Mouse (Mus musculus): ENCODE data around the gene Banp. TPM values are rescaled to one million over a fixed set of nuclear protein-coding genes. Genes with fewer than 3 reads are reported as not detected.

Banp gene
- polyA plus RNA-seq, 1 experiment from 2014 or later, result 9.4 TPM

DNA sequence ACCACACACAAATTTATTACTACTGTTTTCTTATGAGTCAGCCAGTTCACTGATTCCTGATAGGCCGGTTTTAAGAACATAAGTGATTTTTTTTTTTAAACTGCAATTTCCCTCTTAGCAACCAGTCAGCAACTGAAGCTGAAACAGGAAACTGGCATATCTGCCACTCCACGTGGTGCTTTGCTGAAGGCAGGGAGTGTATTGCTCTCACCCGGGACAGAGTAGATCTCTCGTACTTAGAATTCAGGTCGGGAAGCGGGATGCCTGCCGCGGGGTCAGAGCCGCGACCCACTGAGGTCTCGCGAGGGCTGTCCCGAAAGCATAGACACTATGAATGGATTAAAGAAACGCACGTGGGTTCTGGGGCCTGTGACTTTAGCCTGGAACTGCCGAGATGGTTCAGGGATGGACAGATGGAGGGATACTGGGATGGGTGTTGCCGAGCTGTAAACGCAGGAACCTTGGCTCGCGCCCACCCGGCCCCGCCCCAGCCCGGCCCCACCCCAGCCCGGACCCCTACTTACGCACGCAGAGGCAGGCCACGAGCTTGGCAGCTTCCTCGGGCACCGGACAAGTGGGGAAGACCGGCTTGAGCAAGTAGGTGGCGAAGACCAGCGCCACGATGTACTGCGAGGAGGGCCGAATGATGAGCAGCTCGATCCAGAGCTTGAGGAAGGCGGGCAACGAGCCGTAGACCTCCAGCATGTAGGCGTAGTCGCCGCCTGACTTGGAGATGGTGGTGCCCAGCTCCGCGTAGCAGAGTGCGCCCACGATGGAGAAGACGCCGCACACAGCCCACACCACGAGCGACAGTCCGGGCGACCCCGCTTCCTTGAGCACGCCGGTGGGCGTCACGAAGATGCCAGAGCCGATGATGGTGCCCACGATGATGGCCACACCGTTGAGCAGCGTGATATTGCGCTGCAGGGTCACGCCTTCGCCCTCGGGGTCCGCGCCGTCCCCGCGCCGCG lies 42.7 kb upstream of the Banp start:
- peak; percentile 12; the same call in 1 of the 2 replicates for ATAC-seq
- H3K4me3 ChIP-seq (ENCODE audit: low read depth, low read length), result peak overlapping the region; percentile 71
- TF ChIP-seq CTCF (IDR thresholded peaks at IDR 0.05; ENCODE audit: low read depth), result no peak
- peak overlapping the region; percentile 92 for H3K4me2 ChIP-seq (replicated peaks; ENCODE audit: low read depth)
- H3K27ac ChIP-seq (ENCODE audit: low read depth, low read length), result no peak overlapping the region
- H3K9me3 ChIP-seq (ENCODE audit: control insufficient read depth), result no peaks in the 10 kb centered on the region
- H3K4me1 ChIP-seq (replicated peaks; ENCODE audit: control insufficient read depth, insufficient read depth, low read length), result no peaks in the 10 kb centered on the region; the same call in none of the 2 replicates
- H3K27me3 ChIP-seq (replicated peaks; ENCODE audit: control insufficient read depth, insufficient read depth, low read length), result no peaks in the 10 kb centered on the region
- H3K9ac ChIP-seq (ENCODE audit: low read depth, low read length), result peak overlapping the region; percentile 54
- no peaks in the 10 kb centered on the region for H3K36me3 ChIP-seq (ENCODE audit: control insufficient read depth, insufficient read depth)
- 1% methylated on average over 72 of the region's 72 CpGs for WGBS

DNA sequence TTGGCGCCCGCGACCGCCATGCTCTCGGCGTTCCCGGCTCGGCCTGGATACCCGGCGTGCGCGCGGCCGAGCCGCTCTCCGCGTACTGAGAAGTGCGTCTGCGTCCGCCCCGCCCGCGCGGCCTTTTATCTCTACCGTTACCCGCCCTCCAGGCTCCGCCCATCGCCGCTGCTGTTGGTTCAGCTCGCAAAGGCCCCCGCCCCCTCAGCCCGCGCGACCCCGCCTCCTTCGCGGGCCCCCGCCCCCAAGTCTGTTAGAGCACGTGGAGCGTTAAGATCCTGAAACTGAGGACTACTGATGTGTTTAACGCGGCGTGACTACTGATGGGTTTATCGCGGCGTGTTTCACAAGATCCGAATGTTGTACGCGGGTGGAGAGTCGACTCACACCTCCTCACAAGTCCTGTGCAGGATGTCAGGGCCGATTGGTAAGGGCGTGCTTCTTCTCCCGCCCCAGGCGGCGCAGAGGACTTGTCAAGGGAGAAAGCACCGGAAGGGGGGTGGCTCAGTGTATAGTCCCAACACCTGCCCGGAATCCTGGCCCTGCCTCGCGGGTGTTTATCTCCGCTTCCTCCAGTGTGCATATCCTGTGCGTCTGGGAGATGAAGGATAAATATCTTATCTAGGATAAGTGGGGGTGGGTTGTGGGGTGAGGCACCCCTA lies 41.8 kb upstream of the Banp start, which contains the start of gene Slc7a5:
Slc7a5 (minus strand) TSS at position 108 of the 662 bp plus-strand sequence.
- WGBS, result under 1% methylated on average over 45 of the region's 61 CpGs
- Histone ChIP-seq H3K27me3 (replicated peaks; ENCODE audit: control insufficient read depth, insufficient read depth, low read length) (no peaks in the 10 kb centered on the region), H3K4me2 (replicated peaks; ENCODE audit: low read depth) (peak within 1 kb of the TSS; percentile 92), H3K4me1 (replicated peaks; ENCODE audit: control insufficient read depth, insufficient read depth, low read length) (no peaks in the 10 kb centered on the region; the same call in none of the 2 replicates), H3K36me3 (ENCODE audit: control insufficient read depth, insufficient read depth) (no peaks in the 10 kb centered on the region), H3K27ac (ENCODE audit: low read depth, low read length) (no peak within 1 kb of the TSS), H3K9me3 (ENCODE audit: control insufficient read depth) (no peaks in the 10 kb centered on the region), H3K9ac (ENCODE audit: low read depth, low read length) (peak within 1 kb of the TSS; percentile 54), H3K4me3 (ENCODE audit: low read depth, low read length) (peak within 1 kb of the TSS; percentile 71)
- peak; percentile 92 for ATAC-seq
- no peak for TF ChIP-seq CTCF (IDR thresholded peaks at IDR 0.05; ENCODE audit: low read depth)

DNA sequence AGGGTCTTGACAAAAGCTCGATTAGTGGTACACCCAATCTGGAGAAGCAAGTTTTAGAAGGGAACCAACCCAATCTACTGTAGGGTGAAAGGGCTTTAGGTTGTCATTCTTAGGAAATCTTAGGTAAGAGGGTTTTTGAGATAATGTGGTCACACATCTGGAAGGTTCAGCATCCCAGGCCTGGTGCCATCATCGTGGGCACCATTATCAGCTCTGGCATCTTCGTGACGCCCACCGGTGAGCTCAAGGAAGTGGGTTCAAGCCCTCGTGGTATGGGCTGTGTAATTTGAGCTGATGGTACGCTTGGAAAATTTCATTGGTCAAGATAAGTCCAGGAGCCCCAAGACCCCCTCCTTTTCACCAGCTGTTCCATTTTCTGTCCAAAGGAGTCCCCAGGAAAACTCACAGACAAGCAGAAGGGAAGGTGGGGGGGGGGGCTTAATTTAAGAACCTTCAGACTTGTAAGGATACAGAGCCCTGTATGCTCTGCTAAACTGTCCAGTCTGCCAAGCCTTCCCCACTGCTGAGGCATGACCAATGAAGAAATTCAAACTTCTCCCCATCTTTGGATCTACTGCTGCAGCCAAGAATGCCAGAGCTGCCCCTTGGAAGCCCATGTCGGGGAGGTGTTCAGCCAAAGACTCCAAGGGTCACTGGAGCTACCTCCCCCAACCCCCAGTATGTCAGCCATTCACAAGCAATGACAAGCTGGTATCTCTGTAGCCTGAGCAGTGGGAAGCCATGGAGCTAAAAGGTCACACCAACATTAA lies 41.0 kb upstream of the Banp start:
- no peak for TF ChIP-seq CTCF (IDR thresholded peaks at IDR 0.05; ENCODE audit: low read depth)
- H3K36me3 ChIP-seq (ENCODE audit: control insufficient read depth, insufficient read depth), result no peaks in the 10 kb centered on the region
- ATAC-seq, result no peak
- H3K27me3 ChIP-seq (replicated peaks; ENCODE audit: control insufficient read depth, insufficient read depth, low read length), result no peaks in the 10 kb centered on the region
- H3K9me3 ChIP-seq (ENCODE audit: control insufficient read depth), result no peaks in the 10 kb centered on the region
- H3K4me2 ChIP-seq (replicated peaks; ENCODE audit: low read depth), result peak overlapping the region; percentile 92
- H3K27ac ChIP-seq (ENCODE audit: low read depth, low read length), result no peak overlapping the region
- no peak overlapping the region for H3K9ac ChIP-seq (ENCODE audit: low read depth, low read length)
- 50% methylated on average over 8 of the region's 8 CpGs for WGBS
- no peaks in the 10 kb centered on the region; the same call in none of the 2 replicates for H3K4me1 ChIP-seq (replicated peaks; ENCODE audit: control insufficient read depth, insufficient read depth, low read length)
- H3K4me3 ChIP-seq (ENCODE audit: low read depth, low read length), result no peak overlapping the region; the same call in 1 of the 2 replicates

DNA sequence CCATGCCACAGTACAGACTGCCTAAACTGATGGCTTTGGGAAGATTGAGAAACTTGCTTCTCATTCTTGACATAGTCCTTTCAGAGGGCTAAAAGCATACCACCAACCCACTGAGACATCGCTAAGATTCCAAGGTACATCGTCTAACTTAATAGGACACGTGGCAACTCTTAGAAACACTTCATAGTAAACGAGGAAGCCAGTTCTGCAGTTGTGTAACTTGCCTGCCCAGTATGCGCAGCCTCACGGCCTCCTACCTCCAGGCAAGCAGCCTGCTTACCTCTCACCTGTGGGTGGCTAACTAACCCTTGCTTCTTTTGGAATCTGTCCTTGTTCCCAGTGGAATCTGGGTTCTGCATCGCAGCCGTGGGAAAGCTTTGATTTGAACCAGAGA lies 40.4 kb upstream of the Banp start:
- Histone ChIP-seq H3K27ac (ENCODE audit: low read depth, low read length) (no peak overlapping the region), H3K9me3 (ENCODE audit: control insufficient read depth) (no peaks in the 10 kb centered on the region), H3K4me1 (replicated peaks; ENCODE audit: control insufficient read depth, insufficient read depth, low read length) (no peaks in the 10 kb centered on the region; the same call in none of the 2 replicates), H3K9ac (ENCODE audit: low read depth, low read length) (no peak overlapping the region), H3K4me2 (replicated peaks; ENCODE audit: low read depth) (no peak overlapping the region), H3K4me3 (ENCODE audit: low read depth, low read length) (no peak overlapping the region), H3K27me3 (replicated peaks; ENCODE audit: control insufficient read depth, insufficient read depth, low read length) (no peaks in the 10 kb centered on the region), H3K36me3 (ENCODE audit: control insufficient read depth, insufficient read depth) (no peaks in the 10 kb centered on the region)
- no peak for TF ChIP-seq CTCF (IDR thresholded peaks at IDR 0.05; ENCODE audit: low read depth)
- ATAC-seq, result no peak
- WGBS, result 54% methylated on average over 8 of the region's 8 CpGs

GRCm38 (mm10) chr8:121909663-121910062 lies 39.9 kb upstream of the Banp start:
- no peak for ATAC-seq
- 3% methylated on average over 6 of the region's 6 CpGs for WGBS
- TF ChIP-seq CTCF (IDR thresholded peaks at IDR 0.05; ENCODE audit: low read depth), result peak; percentile 85

More at GRCm38 (mm10) chr8:121909663-121910062, 39.9 kb upstream of the Banp start:
- Histone ChIP-seq H3K27me3 (replicated peaks; ENCODE audit: control insufficient read depth, insufficient read depth, low read length) (no peaks in the 10 kb centered on the region), H3K9me3 (ENCODE audit: control insufficient read depth) (no peaks in the 10 kb centered on the region), H3K4me2 (replicated peaks; ENCODE audit: low read depth) (no peak overlapping the region), H3K27ac (ENCODE audit: low read depth, low read length) (no peak overlapping the region), H3K9ac (ENCODE audit: low read depth, low read length) (no peak overlapping the region), H3K36me3 (ENCODE audit: control insufficient read depth, insufficient read depth) (no peaks in the 10 kb centered on the region), H3K4me1 (replicated peaks; ENCODE audit: control insufficient read depth, insufficient read depth, low read length) (no peaks in the 10 kb centered on the region; the same call in none of the 2 replicates), H3K4me3 (ENCODE audit: low read depth, low read length) (no peak overlapping the region)

All from intestine, postnatal 0 days (tissue).